Comparison of ENCODE assay signal across 11 mouse cellular contexts in genomic region chr13:32008116-32008641, GRCm38 (mm10).
DNase-seq lines count a peak whose midpoint lies in the region; ATAC-seq and TF ChIP-seq lines count a peak whose summit lies in the region.
"Had no signal": no experiment of that assay in that cellular context is flagged by ENCODE, and none has a peak within 500 bp of the region (broad histone marks: within the 10 kb centered on the region; RNA-seq: fewer than 3 reads in every experiment).

No protein-coding gene starts in this region.

- H3K4me2 ChIP-seq in embryonic facial prominence, embryonic 12.5 days (replicated peaks), result peak overlapping the region; percentile 19; the same call in 1 of the 2 replicates
- H3K4me2 ChIP-seq in limb, embryonic 14.5 days (replicated peaks; ENCODE audit: low read depth, low read length, severe bottlenecking), result no peak overlapping the region
- H3K4me2 ChIP-seq: hindbrain, embryonic 13.5 days; midbrain, embryonic 12.5 days had no signal

- H3K4me3 ChIP-seq in left cerebral cortex, adult 2 months, result peak overlapping the region; percentile 10; the same call in 1 of the 2 replicates
- no peak overlapping the region for H3K4me3 ChIP-seq in embryonic facial prominence, embryonic 12.5 days
- no peak overlapping the region for H3K4me3 ChIP-seq in heart, embryonic 10.5 days
- no peak overlapping the region for H3K4me3 ChIP-seq in limb, embryonic 14.5 days (replicated peaks; ENCODE audit: low read length)
- H3K4me3 ChIP-seq: erythroblast, embryonic 14.5 days; hindbrain, embryonic 13.5 days; midbrain, embryonic 12.5 days had no signal

- H3K27ac ChIP-seq in left cerebral cortex, adult 2 months, result 0 out of 2 replicates have a peak overlapping the region, but pooled peaks have one; percentile 29
- peak overlapping the region; percentile 48; the same call in 1 of the 2 replicates for H3K27ac ChIP-seq in embryonic facial prominence, embryonic 12.5 days
- H3K27ac ChIP-seq in heart, embryonic 10.5 days, result peak overlapping the region; percentile 10; the same call in 1 of the 2 replicates
- H3K27ac ChIP-seq in limb, embryonic 14.5 days (replicated peaks; ENCODE audit: low read depth, low read length), result peak overlapping the region; percentile 67
- H3K27ac ChIP-seq: hindbrain, embryonic 13.5 days; midbrain, embryonic 12.5 days had no signal

- H3K36me3 ChIP-seq in embryonic facial prominence, embryonic 12.5 days, result no peaks in the 10 kb centered on the region
- no peaks in the 10 kb centered on the region for H3K36me3 ChIP-seq in heart, embryonic 10.5 days
- H3K36me3 ChIP-seq in limb, embryonic 14.5 days (ENCODE audit: control insufficient read depth, insufficient read depth, low read length), result no peaks in the 10 kb centered on the region
- H3K36me3 ChIP-seq: hindbrain, embryonic 13.5 days; midbrain, embryonic 12.5 days had no signal

- DNase-seq in left cerebral cortex, adult 2 months (ENCODE audit: extremely low spot score in 1 of 2, low spot score in 2 of 2), result no peak
- no peak for DNase-seq in left cerebral cortex, postnatal 4 days
- DNase-seq in heart, embryonic 10.5 days (ENCODE audit: low spot score), result no peak
- no peak for DNase-seq in limb, embryonic 14.5 days (ENCODE audit: low spot score)
- DNase-seq in cerebellum, adult 18-20 months, result no peak
- no peak for DNase-seq in thymus, postnatal 10 days (ENCODE audit: low spot score in 2 of 2)
- DNase-seq: thymus, postnatal 4 days had no signal

- no peaks in the 10 kb centered on the region for H3K27me3 ChIP-seq in embryonic facial prominence, embryonic 12.5 days
- no peaks in the 10 kb centered on the region for H3K27me3 ChIP-seq in heart, embryonic 10.5 days (ENCODE audit: insufficient read depth, poor library complexity, severe bottlenecking)
- no peaks in the 10 kb centered on the region for H3K27me3 ChIP-seq in limb, embryonic 14.5 days (ENCODE audit: control insufficient read depth, insufficient read depth, low read length)
- H3K27me3 ChIP-seq: hindbrain, embryonic 13.5 days; midbrain, embryonic 12.5 days had no signal

- WGBS in embryonic facial prominence, embryonic 12.5 days, result 12% methylated on average over 7 of the region's 7 CpGs
- 44% methylated on average over 7 of the region's 7 CpGs for WGBS in heart, embryonic 10.5 days
- 39% methylated on average over 7 of the region's 7 CpGs for WGBS in limb, embryonic 14.5 days

- no peak overlapping the region for H3K9ac ChIP-seq in embryonic facial prominence, embryonic 12.5 days
- H3K9ac ChIP-seq in limb, embryonic 14.5 days (ENCODE audit: low read depth, low read length, severe bottlenecking), result no peak overlapping the region
- H3K9ac ChIP-seq: hindbrain, embryonic 13.5 days; midbrain, embryonic 12.5 days had no signal

- no peak for ATAC-seq in embryonic facial prominence, embryonic 12.5 days (ENCODE audit: insufficient number of reproducible peaks, insufficient read depth, low FRiP score, low TSS enrichment)
- ATAC-seq in limb, embryonic 14.5 days (ENCODE audit: low FRiP score, low read depth), result no peak

- TF ChIP-seq CTCF in left cerebral cortex, adult 2 months (IDR thresholded peaks at IDR 0.05), result no peak

- H3K9me3 ChIP-seq in embryonic facial prominence, embryonic 12.5 days, result no peaks in the 10 kb centered on the region
- H3K9me3 ChIP-seq in heart, embryonic 10.5 days, result no peaks in the 10 kb centered on the region
- H3K9me3 ChIP-seq in limb, embryonic 14.5 days (ENCODE audit: control insufficient read depth, low read length), result no peaks in the 10 kb centered on the region
- H3K9me3 ChIP-seq: hindbrain, embryonic 13.5 days; midbrain, embryonic 12.5 days had no signal

- intact Hi-C loops in left cerebral cortex, adult 2 months (cut with DNase I), result no loop called here
- intact Hi-C loops in left cerebral cortex, postnatal 4 days (cut with DNase I), result no loop called here

- TF ChIP-seq POLR2A in limb, embryonic 14.5 days (IDR thresholded peaks at IDR 0.05; ENCODE audit: borderline replicate concordance, extremely low read depth, insufficient read depth, insufficient read length), result no peak

- H3K4me1 ChIP-seq in embryonic facial prominence, embryonic 12.5 days, result peaks cover 7% of the 10 kb centered on the region; the same call in 1 of the 2 replicates
- H3K4me1 ChIP-seq in heart, embryonic 10.5 days, result peaks cover 11% of the 10 kb centered on the region; the same call in 1 of the 2 replicates
- H3K4me1 ChIP-seq in limb, embryonic 14.5 days (ENCODE audit: control insufficient read depth, insufficient read depth, low read length), result 0 out of 2 replicates have a peak, but pooled peaks cover 8% of the 10 kb centered on the region
- H3K4me1 ChIP-seq: hindbrain, embryonic 13.5 days; midbrain, embryonic 12.5 days had no signal

Comparison
In these comparisons a context has a peak if more than half of its experiments do, and no peak if none do; other contexts are left out.
1. H3K27ac ChIP-seq: peak in every context shown above with its lines; median percentile 67 in limb, embryonic 14.5 days; 48 in embryonic facial prominence, embryonic 12.5 days; 29 in left cerebral cortex, adult 2 months; 10 in heart, embryonic 10.5 days.